Mouse (Mus musculus) E14TG2a.4 (cell line): ENCODE measurements around the gene Gm49395.

Experiments used
- CTCF ChIP-seq: conservative IDR thresholded peaks from 2 replicates; pipeline ENCODE4 v1.5.1; 2014; ENCODE audit warnings: low read length
- POU5F1 ChIP-seq: IDR thresholded peaks from 2 replicates; pipeline ENCODE4 v1.6.1; 2014; ENCODE audit warnings: low read length, borderline replicate concordance

- TF ChIP-seq CTCF (no peak), POU5F1 (no peak)
These were observed 98.9 kb downstream of the Gm49395 start for GRCm38 (mm10) chr13:115002837-115003236.
